Mouse (Mus musculus) heart, adult 2 months (tissue): Measurements from ENCODE around the gene Apol7a.
"Not testable (repeated sequence)": the region's sequence is repeated elsewhere in the genome, so short reads cannot be mapped to it uniquely, and the experiment has no call there.

Experiments used
- CTCF ChIP-seq: fragments of 200-600 bp; IDR thresholded peaks from 2 replicates; pipeline ENCODE4 v1.8.1; 2022; ENCODE audit warnings: antibody characterized with exemption, mild to moderate bottlenecking, moderate library complexity
- EP300 ChIP-seq: fragments of 200-500 bp; IDR thresholded peaks from 2 replicates; pipeline ENCODE4 v1.6.1; 2011; ENCODE audit warnings: low read depth, low read length, control low read depth; ENCODE audit not compliant: insufficient read depth
- POLR2A ChIP-seq: fragments of 200-500 bp; IDR thresholded peaks from 2 replicates; pipeline ENCODE4 v1.6.1; 2011; ENCODE audit warnings: mild to moderate bottlenecking, low read depth, low read length, control low read depth; ENCODE audit not compliant: insufficient read depth

DNA sequence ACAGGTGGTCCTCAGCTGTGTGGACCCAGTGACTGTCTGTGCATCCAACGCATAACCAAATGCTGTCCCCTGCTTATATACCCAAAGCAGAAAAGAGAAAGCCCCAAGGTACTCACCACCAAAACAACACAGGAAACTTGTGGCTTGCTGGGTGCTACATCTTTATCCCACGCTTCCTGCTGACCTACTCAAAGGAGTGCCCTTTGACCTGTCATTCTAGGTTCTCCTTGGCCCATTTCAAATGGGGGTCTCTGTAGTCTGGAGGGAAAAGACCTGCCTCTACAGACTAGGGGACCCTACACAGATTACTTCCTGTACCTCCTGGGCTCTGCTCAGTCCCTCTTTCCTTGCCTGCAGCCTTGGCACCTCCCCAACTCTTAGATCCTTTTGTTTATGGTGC lies 48.5 kb upstream of the Apol7a start, which contains the start of gene Apol7b:
- not testable (repeated sequence) for TF ChIP-seq CTCF, POLR2A, EP300
